Comparison of ENCODE assay signal across 8 mouse cellular contexts in genomic region chr19:34550534-34551223, GRCm38 (mm10). TPM values are rescaled to one million over a fixed set of nuclear protein-coding genes. Genes with fewer than 3 reads are reported as not detected.
DNase-seq lines count a peak whose midpoint lies in the region; ATAC-seq lines count a peak whose summit lies in the region.

TSS of gene Ifit2 (plus strand) at chr19:34550694.

- under 1% methylated on average over 22 of the region's 22 CpGs for WGBS in hindbrain, embryonic 15.5 days
- WGBS in macrophage (ENCODE audit: missing documents), result 0% methylated on average over 21 of the region's 22 CpGs

- H3K4me2 ChIP-seq in hindbrain, embryonic 15.5 days, result peak within 1 kb of the TSS; percentile 63

- peaks cover 5% of the 10 kb centered on the region for H3K4me1 ChIP-seq in hindbrain, embryonic 15.5 days (replicated peaks)

- no peaks in the 10 kb centered on the region for H3K36me3 ChIP-seq in hindbrain, embryonic 15.5 days
- H3K36me3 ChIP-seq in macrophage (ENCODE audit: inconsistent target), result no peaks in the 10 kb centered on the region

- H3K27ac ChIP-seq in hindbrain, embryonic 15.5 days (replicated peaks), result peak within 1 kb of the TSS; percentile 44
- peak within 1 kb of the TSS; percentile 58 for H3K27ac ChIP-seq in macrophage

- peak; percentile 64 for DNase-seq in ZHBTc4 (ENCODE audit: low read depth, low spot score)
- DNase-seq in cerebellum, postnatal 36 days, result peak; percentile 44 to 47
- peak; percentile 55 to 74 for DNase-seq in frontal cortex, postnatal 36 days (ENCODE audit: low spot score in 2 of 2)
- DNase-seq in left cerebral cortex, adult 18-20 months (ENCODE audit: low spot score in 2 of 2), result peak; percentile 67 to 74
- peak; percentile 43 for DNase-seq in retina, postnatal 7 days (ENCODE audit: low read depth, low spot score)
- peak; percentile 31 for DNase-seq in urinary bladder, postnatal 25 days (ENCODE audit: low spot score)

- no peaks in the 10 kb centered on the region for H3K27me3 ChIP-seq in hindbrain, embryonic 15.5 days

- H3K4me3 ChIP-seq in hindbrain, embryonic 15.5 days, result peak within 1 kb of the TSS; percentile 43
- peak within 1 kb of the TSS; percentile 65 for H3K4me3 ChIP-seq in macrophage (ENCODE audit: inconsistent target)

- peak; percentile 97 for ATAC-seq in hindbrain, embryonic 15.5 days (ENCODE audit: low FRiP score, low read depth)

- H3K9ac ChIP-seq in hindbrain, embryonic 15.5 days, result peak within 1 kb of the TSS; percentile 46

- H3K9me3 ChIP-seq in hindbrain, embryonic 15.5 days, result no peaks in the 10 kb centered on the region

- peaks cover 32% of the 10 kb centered on the region; the same call in 1 of the 2 replicates for H3K79me2 ChIP-seq in macrophage (ENCODE audit: inconsistent target)

RNA-seq across cellular contexts. Expression of gene Ifit2, which starts in this region (rescaled TPM):
- 5.8 and 6.7 TPM in 2 replicates for polyA plus RNA-seq in hindbrain, embryonic 15.5 days (2015; fragmentation: Nextera tagmentation; extraction: Ambion mirVana)
- 1 to 10 TPM; 6.9 to 8.1 TPM for total RNA-seq in left cerebral cortex, adult 18-20 months (2021)
- total RNA-seq in macrophage (2018; cell fraction: chromatin; rRNA removed), result 1,000 to 10,000 TPM in 6 of 26 experiments, 100 to 1,000 TPM in 12, 10 to 100 TPM in 8; 30.4 to 2,097 (median 579) TPM
- 1,000 to 10,000 TPM in 14 of 26 experiments, 100 to 1,000 TPM in 12; 225 to 3,895 (median 1,756) TPM for total RNA-seq in macrophage (2018; cell fraction: cytosol; rRNA removed)
- total RNA-seq in macrophage (2018; cell fraction: nucleus; rRNA removed), result 1,000 to 10,000 TPM in 16 of 26 experiments, 100 to 1,000 TPM in 9, 10 to 100 TPM in 1; 77.5 to 3,890 (median 2,245) TPM
- polyA plus RNA-seq in macrophage (2018), result 92.3 to 757 TPM (median 307 TPM) in 3 replicates

Comparison
In these comparisons a context has a peak if more than half of its experiments do, and no peak if none do; other contexts are left out.
1. Peak in every context shown above with its lines: DNase-seq, ATAC-seq, H3K4me3 ChIP-seq and H3K27ac ChIP-seq.
2. RNA of gene Ifit2 (polyA plus RNA-seq): 92.3 to 757 TPM in macrophage; 5.8 to 6.7 TPM in hindbrain, embryonic 15.5 days; every median in the first group is over 10 times any median in the second.